Mouse (Mus musculus): Measurements from ENCODE around the gene Btbd35f4.
"Not testable (repeated sequence)": the region's sequence is repeated elsewhere in the genome, so short reads cannot be mapped to it uniquely, and the experiment has no call there.

The Btbd35f4 gene

DNA sequence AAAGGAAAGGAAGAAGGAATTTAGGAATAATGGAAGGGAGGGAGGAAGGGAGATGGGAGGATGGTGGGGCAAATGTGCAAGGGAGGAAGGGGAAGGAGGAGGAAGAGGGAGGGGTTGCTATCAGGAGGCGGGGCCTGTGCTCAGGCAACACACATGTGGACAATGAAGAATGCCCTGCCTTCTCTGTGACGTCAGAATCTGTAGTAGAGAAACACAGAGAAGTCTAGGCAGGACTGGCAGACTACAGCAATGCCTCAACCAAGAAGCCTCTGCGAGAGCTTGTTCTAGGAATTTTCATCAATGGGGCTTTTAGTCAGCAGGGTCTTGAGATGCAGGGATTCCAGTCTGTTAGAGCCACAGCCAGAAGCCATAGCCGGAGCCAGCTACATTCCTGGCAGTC lies at the start of gene Btbd35f4:
Gene Btbd35f4, plus strand, starts transcription at position 301 of the 400 bp plus-strand sequence.
- not testable (repeated sequence) for DNase-seq (ENCODE audit: extremely low spot score, low read depth, low spot score)

DNA sequence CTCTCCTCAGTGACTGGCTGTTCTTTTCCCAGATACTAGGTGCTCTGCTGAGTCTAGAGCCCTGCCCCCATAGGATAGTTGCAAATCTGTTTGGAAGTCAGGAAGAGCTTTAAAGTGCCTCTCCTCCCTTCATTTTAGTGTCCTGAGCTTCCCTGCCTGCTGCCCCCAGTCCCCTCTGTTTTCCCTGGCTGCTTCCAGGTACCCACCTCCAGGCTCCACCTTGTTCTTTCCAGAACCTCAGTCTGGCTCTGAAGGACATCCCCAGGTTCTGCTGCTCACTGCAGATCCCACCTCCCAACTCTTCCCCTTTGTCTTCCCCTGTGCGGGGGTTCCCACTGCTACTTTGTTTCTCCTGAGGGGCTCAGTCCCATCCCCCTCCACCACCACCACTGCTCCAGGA lies 39.7 kb downstream of the Btbd35f4 start:
- not testable (repeated sequence) for DNase-seq (ENCODE audit: extremely low spot score, low read depth, low spot score)

Measured in hindlimb bud, embryonic 11.5 days (tissue).